ENCODE assay signal across 8 mouse cellular contexts in genomic region chr8:122699005-122699492, GRCm38 (mm10). TPM values are rescaled to one million over a fixed set of nuclear protein-coding genes. Genes with fewer than 3 reads are reported as not detected.
DNase-seq lines count a peak whose midpoint lies in the region; ATAC-seq lines count a peak whose summit lies in the region.

Gene Cbfa2t3, minus strand, starts transcription at chr8:122699109.

- 0 out of 2 replicates have a peak within 1 kb of the TSS, but pooled peaks have one; percentile 17 for H3K4me3 ChIP-seq in lung, embryonic 16.5 days (ENCODE audit: low read length)
- no peak within 1 kb of the TSS for H3K4me3 ChIP-seq in forebrain, embryonic 16.5 days (replicated peaks; ENCODE audit: low read length)
- no peak within 1 kb of the TSS for H3K4me3 ChIP-seq in hindbrain, embryonic 12.5 days

- H3K4me1 ChIP-seq in lung, embryonic 16.5 days (replicated peaks; ENCODE audit: control insufficient read depth, insufficient read depth, low read length), result peaks cover 3% of the 10 kb centered on the region
- no peaks in the 10 kb centered on the region for H3K4me1 ChIP-seq in forebrain, embryonic 16.5 days (replicated peaks; ENCODE audit: control insufficient read depth, insufficient read depth, low read length)
- peaks cover 10% of the 10 kb centered on the region; the same call in 1 of the 2 replicates for H3K4me1 ChIP-seq in hindbrain, embryonic 12.5 days

- peak; percentile 77 for ATAC-seq in lung, embryonic 16.5 days (ENCODE audit: low read depth)
- ATAC-seq in forebrain, embryonic 16.5 days, result no peak
- ATAC-seq in hindbrain, embryonic 12.5 days (ENCODE audit: low FRiP score), result 0 out of 2 replicates have a peak, but pooled peaks have one; percentile 16
- no peak for ATAC-seq in monocyte, adult 5-6 weeks (replicated peaks; ENCODE audit: insufficient number of reproducible peaks, low FRiP score, low TSS enrichment, poor library complexity, severe bottlenecking)

- no peak within 1 kb of the TSS for H3K27ac ChIP-seq in lung, embryonic 16.5 days (ENCODE audit: low read length)
- H3K27ac ChIP-seq in forebrain, embryonic 16.5 days (ENCODE audit: low read length), result no peak within 1 kb of the TSS
- no peak within 1 kb of the TSS for H3K27ac ChIP-seq in hindbrain, embryonic 12.5 days

- no peaks in the 10 kb centered on the region for H3K9me3 ChIP-seq in lung, embryonic 16.5 days (ENCODE audit: control insufficient read depth, low read length)
- H3K9me3 ChIP-seq in forebrain, embryonic 16.5 days (ENCODE audit: control insufficient read depth, low read length), result no peaks in the 10 kb centered on the region
- H3K9me3 ChIP-seq in hindbrain, embryonic 12.5 days (replicated peaks), result no peaks in the 10 kb centered on the region

- WGBS in lung, embryonic 16.5 days, result 28% methylated on average over 13 of the region's 13 CpGs
- 67% methylated on average over 13 of the region's 13 CpGs for WGBS in forebrain, embryonic 16.5 days
- WGBS in hindbrain, embryonic 12.5 days, result 47% methylated on average over 13 of the region's 13 CpGs

- intact Hi-C loops in left cerebral cortex, postnatal 4 days (cut with DNase I), result no loop called here

- no peak for DNase-seq in lung, adult 18-20 months
- DNase-seq in left cerebral cortex, postnatal 4 days, result peak; percentile 47
- DNase-seq in urinary bladder, adult 2 months (ENCODE audit: low spot score), result no peak
- DNase-seq in ovary, adult 18-20 months (ENCODE audit: low spot score), result no peak

- H3K27me3 ChIP-seq in lung, embryonic 16.5 days (ENCODE audit: control insufficient read depth, insufficient read depth, low read depth, low read length), result no peaks in the 10 kb centered on the region
- no peaks in the 10 kb centered on the region for H3K27me3 ChIP-seq in forebrain, embryonic 16.5 days (replicated peaks; ENCODE audit: control insufficient read depth, insufficient read depth, low read length)
- H3K27me3 ChIP-seq in hindbrain, embryonic 12.5 days, result 0 out of 2 replicates have a peak, but pooled peaks cover 15% of the 10 kb centered on the region

- H3K9ac ChIP-seq in lung, embryonic 16.5 days (ENCODE audit: low read length), result 0 out of 2 replicates have a peak within 1 kb of the TSS, but pooled peaks have one; percentile 40
- H3K9ac ChIP-seq in forebrain, embryonic 16.5 days (replicated peaks; ENCODE audit: low read depth, low read length), result no peak within 1 kb of the TSS
- no peak within 1 kb of the TSS for H3K9ac ChIP-seq in hindbrain, embryonic 12.5 days

- H3K4me2 ChIP-seq in lung, embryonic 16.5 days (ENCODE audit: low read depth, low read length), result 0 out of 2 replicates have a peak within 1 kb of the TSS, but pooled peaks have one; percentile 6
- no peak within 1 kb of the TSS for H3K4me2 ChIP-seq in forebrain, embryonic 16.5 days (ENCODE audit: low read length)
- no peak within 1 kb of the TSS; the same call in 1 of the 2 replicates for H3K4me2 ChIP-seq in hindbrain, embryonic 12.5 days (replicated peaks)

- no peaks in the 10 kb centered on the region for H3K36me3 ChIP-seq in lung, embryonic 16.5 days (ENCODE audit: control insufficient read depth, insufficient read depth, low read length)
- H3K36me3 ChIP-seq in forebrain, embryonic 16.5 days (ENCODE audit: control insufficient read depth, insufficient read depth), result no peaks in the 10 kb centered on the region
- no peaks in the 10 kb centered on the region for H3K36me3 ChIP-seq in hindbrain, embryonic 12.5 days

RNA-seq across cellular contexts. Expression of gene Cbfa2t3, which starts in this region (rescaled TPM):
- 5.8 and 6.8 TPM in 2 replicates for polyA plus RNA-seq in lung, embryonic 16.5 days (2015; fragmentation: Nextera tagmentation; extraction: Ambion mirVana)
- 11.6 and 13.8 TPM in 2 replicates for polyA plus RNA-seq in forebrain, embryonic 16.5 days (2015; fragmentation: Nextera tagmentation; extraction: Ambion mirVana)
- polyA plus RNA-seq in hindbrain, embryonic 12.5 days (2016; fragmentation: Nextera tagmentation; extraction: Ambion mirVana), result 17.1 and 17.3 TPM in 2 replicates
- 10 to 100 TPM; 20.7 to 20.8 TPM for total RNA-seq in left cerebral cortex, postnatal 4 days (2021)
- 21.2 to 48.6 TPM (median 32.6 TPM) in 3 replicates for total RNA-seq in monocyte, adult 5-6 weeks (2017)
- polyA plus RNA-seq in urinary bladder, adult 2 months (2012; rRNA removed), result 0.95 and 4.0 TPM in 2 replicates

Comparison
In these comparisons a context has a peak if more than half of its experiments do, and no peak if none do; other contexts are left out.
1. ATAC-seq: peak in lung, embryonic 16.5 days (single experiment) and hindbrain, embryonic 12.5 days (single experiment); none in forebrain, embryonic 16.5 days (single experiment) and monocyte, adult 5-6 weeks (single experiment).